Mouse (Mus musculus) embryonic facial prominence, embryonic 12.5 days (tissue): ENCODE measurements around the gene Ormdl2. TPM values are rescaled to one million over a fixed set of nuclear protein-coding genes. Genes with fewer than 3 reads are reported as not detected.

Experiments
- ATAC-seq: fragments of 200-750 bp; cut with Nextera tagmentation; 2 replicates; pipeline ENCODE4 v1.8.0; 2017; ENCODE audit not compliant: insufficient number of reproducible peaks, insufficient read depth, low FRiP score, low TSS enrichment
- H3K27ac ChIP-seq: fragments of 300-500 bp; sonication (generic); 2 replicates; pipeline ENCODE4 v1.5.1; 2016; ENCODE audit warnings: mild to moderate bottlenecking
- H3K27me3 ChIP-seq: fragments of 300-500 bp; sonication (generic); 2 replicates; pipeline ENCODE4 v1.6.1; 2016; ENCODE audit warnings: mild to moderate bottlenecking, moderate library complexity
- H3K36me3 ChIP-seq: fragments of 300-500 bp; sonication (generic); 2 replicates; pipeline ENCODE4 v1.6.1; 2016; ENCODE audit warnings: mild to moderate bottlenecking
- H3K4me1 ChIP-seq: fragments of 300-500 bp; sonication (generic); 2 replicates; pipeline ENCODE4 v1.6.1; 2016
- H3K4me2 ChIP-seq: fragments of 300-500 bp; sonication (generic); replicated peaks from 2 replicates; pipeline ENCODE4 v1.6.1; 2016; ENCODE audit warnings: mild to moderate bottlenecking, moderate library complexity
- H3K4me3 ChIP-seq: fragments of 300-500 bp; sonication (generic); 2 replicates; pipeline ENCODE4 v1.5.1; 2016; ENCODE audit warnings: mild to moderate bottlenecking
- H3K9ac ChIP-seq: fragments of 300-500 bp; sonication (generic); 2 replicates; pipeline ENCODE4 v1.6.1; 2016; ENCODE audit warnings: mild to moderate bottlenecking, moderate library complexity
- H3K9me3 ChIP-seq: fragments of 300-500 bp; sonication (generic); 2 replicates; pipeline ENCODE4 v1.6.1; 2016; ENCODE audit warnings: mild to moderate bottlenecking, moderate library complexity
- WGBS: fragments of 180-500 bp; shearing (Covaris S2); methylation state at CpG from one replicate; pipeline ENCODE4 v1.1.7; 2016; 5-methylcytosine and 5-hydroxymethylcytosine counted together
- polyA plus RNA-seq: library from polyadenylated mRNA; unstranded; fragments of >200 nt; fragmentation: Nextera tagmentation; extraction: Ambion mirVana; gene quantifications from 2 replicates; pipeline ENCODE4 v1.2.1, GENCODE M21; 2016

Gene Ormdl2
- polyA plus RNA-seq, 1 experiment from 2014 or later = 31.5 TPM

DNA sequence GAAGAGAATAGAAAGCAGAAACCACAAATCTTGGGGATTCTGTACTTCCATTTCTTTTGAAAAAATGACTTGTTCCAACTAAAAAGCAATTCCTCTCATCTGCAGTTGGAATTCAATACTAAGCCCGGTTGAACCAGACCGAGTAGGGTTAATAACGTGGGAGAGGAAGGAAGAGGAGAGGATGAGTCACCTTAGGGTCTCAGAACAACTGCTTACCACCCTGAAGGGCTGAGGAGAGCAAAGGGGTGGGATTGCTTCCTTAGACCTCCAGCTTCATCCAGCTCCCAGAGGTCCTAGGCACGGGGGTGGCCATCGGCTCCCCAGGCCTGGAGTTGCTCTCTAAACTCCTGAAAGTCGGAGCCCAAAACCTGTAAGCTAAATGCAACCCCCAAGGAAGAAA lies 18.1 kb downstream of the Ormdl2 start:
- Histone ChIP-seq H3K4me1 (peaks cover 38% of the 10 kb centered on the region), H3K9me3 (no peaks in the 10 kb centered on the region), H3K9ac (peak overlapping the region; percentile 82), H3K36me3 (peaks cover 30% of the 10 kb centered on the region), H3K27ac (peak overlapping the region; percentile 99), H3K4me3 (peak overlapping the region; percentile 85), H3K4me2 (peak overlapping the region; percentile 81), H3K27me3 (no peaks in the 10 kb centered on the region)
- WGBS = 13% methylated on average over 6 of the region's 6 CpGs
- no peak for ATAC-seq

DNA sequence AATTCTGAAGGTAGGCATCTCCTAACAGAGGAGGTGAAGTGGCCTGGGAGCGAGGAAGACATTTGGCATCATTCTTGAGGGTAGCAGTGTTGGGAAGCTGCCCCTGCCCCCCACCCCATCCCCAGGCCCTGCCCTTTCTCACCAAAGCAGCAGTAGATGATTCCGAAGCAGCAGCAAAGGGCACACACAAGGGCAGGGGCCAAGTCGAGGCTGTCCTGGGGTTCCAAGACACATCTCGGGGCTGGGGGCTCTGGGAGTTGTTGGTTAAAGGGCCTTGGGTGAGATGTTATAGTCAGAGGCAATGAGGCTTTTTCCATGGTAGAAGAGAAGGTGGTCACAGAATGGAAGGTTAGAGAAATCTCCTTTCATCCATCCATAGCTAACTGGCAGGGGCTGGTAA lies 18.5 kb downstream of the Ormdl2 start:
- H3K36me3 ChIP-seq = peaks cover 26% of the 10 kb centered on the region
- ATAC-seq = no peak
- no peaks in the 10 kb centered on the region for H3K27me3 ChIP-seq
- 60% methylated on average over 4 of the region's 4 CpGs for WGBS
- H3K4me3 ChIP-seq = peak overlapping the region; percentile 85
- no peaks in the 10 kb centered on the region for H3K9me3 ChIP-seq
- H3K4me2 ChIP-seq = peak overlapping the region; percentile 81
- no peak overlapping the region for H3K27ac ChIP-seq
- H3K4me1 ChIP-seq = peaks cover 34% of the 10 kb centered on the region
- peak overlapping the region; percentile 82 for H3K9ac ChIP-seq

DNA sequence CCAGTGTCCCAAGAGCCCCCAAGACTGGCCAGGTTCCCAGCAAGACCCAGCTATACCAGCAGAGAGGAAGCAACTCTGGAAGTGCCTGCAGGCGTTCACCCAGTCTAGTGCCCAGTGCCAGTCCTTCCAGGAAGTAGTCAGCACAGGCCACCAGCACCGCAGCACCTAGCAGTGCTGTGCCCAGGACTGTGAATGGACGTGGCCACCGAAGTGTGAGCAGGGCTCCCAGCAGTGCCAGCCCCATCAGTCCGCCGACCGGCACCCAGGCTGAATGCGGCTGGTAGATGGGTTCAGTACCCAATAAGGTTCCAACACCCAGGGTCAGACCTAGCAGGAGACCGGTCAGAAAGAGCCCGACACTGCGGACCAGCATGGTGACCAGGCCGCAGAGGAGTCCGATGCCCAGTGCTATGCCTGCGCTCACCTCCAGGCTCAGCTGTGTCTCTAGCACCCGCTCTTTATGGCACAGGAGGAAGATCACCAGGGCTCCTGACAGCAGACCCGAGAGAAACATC lies 19.4 kb downstream of the Ormdl2 start:
- H3K27ac ChIP-seq = no peak overlapping the region
- H3K27me3 ChIP-seq = no peaks in the 10 kb centered on the region
- H3K4me3 ChIP-seq = no peak overlapping the region
- peaks cover 25% of the 10 kb centered on the region for H3K4me1 ChIP-seq
- H3K9ac ChIP-seq = no peak overlapping the region
- ATAC-seq = no peak
- 0 out of 2 replicates have a peak overlapping the region, but pooled peaks have one; percentile 81 for H3K4me2 ChIP-seq
- H3K9me3 ChIP-seq = no peaks in the 10 kb centered on the region
- WGBS = 89% methylated on average over 16 of the region's 16 CpGs
- H3K36me3 ChIP-seq = peaks cover 24% of the 10 kb centered on the region

DNA sequence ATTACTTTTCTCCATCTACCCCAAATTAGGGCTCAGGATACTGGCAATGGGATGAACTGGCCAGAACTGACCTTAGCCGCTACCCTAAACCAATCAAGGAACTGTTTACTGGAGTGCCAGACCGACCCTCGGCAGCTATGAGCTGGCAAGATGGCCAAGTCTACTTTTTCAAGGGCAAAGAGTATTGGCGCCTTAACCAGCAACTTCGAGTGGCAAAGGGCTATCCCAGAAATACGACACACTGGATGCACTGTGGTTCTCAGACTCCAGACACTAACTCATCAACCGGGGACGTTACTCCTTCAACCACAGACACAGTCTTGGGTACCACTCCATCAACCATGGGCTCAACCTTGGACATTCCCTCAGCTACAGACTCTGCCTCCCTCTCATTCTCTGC lies 22.8 kb downstream of the Ormdl2 start:
- peaks cover 23% of the 10 kb centered on the region for H3K36me3 ChIP-seq
- H3K9ac ChIP-seq = no peak overlapping the region
- H3K4me3 ChIP-seq = no peak overlapping the region
- H3K27me3 ChIP-seq = no peaks in the 10 kb centered on the region
- H3K9me3 ChIP-seq = no peaks in the 10 kb centered on the region
- H3K27ac ChIP-seq = no peak overlapping the region
- ATAC-seq = no peak
- H3K4me2 ChIP-seq = no peak overlapping the region
- 91% methylated on average over 8 of the region's 8 CpGs for WGBS
- H3K4me1 ChIP-seq = peaks cover 13% of the 10 kb centered on the region

DNA sequence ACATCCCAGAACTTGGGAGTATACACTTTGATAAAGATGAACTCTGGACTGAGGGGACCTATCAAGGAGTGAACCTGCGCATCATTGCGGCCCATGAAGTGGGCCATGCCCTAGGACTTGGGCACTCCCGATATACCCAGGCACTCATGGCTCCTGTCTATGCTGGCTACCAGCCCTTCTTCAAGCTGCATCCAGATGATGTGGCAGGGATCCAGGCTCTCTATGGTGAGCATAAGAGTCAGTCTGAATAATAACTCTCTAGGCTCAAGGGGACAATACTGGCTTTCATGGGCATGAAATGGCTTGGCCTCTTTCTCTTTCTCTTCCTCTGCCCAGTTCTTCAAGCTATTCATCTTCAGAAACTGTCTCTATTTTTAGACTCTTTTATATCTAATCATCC lies 25.9 kb downstream of the Ormdl2 start:
- Histone ChIP-seq H3K36me3 (peaks cover 14% of the 10 kb centered on the region), H3K4me1 (no peaks in the 10 kb centered on the region), H3K27me3 (no peaks in the 10 kb centered on the region), H3K9ac (no peak overlapping the region), H3K27ac (no peak overlapping the region), H3K9me3 (no peaks in the 10 kb centered on the region), H3K4me3 (no peak overlapping the region), H3K4me2 (no peak overlapping the region)
- WGBS = 96% methylated on average over 3 of the region's 3 CpGs
- ATAC-seq = no peak

DNA sequence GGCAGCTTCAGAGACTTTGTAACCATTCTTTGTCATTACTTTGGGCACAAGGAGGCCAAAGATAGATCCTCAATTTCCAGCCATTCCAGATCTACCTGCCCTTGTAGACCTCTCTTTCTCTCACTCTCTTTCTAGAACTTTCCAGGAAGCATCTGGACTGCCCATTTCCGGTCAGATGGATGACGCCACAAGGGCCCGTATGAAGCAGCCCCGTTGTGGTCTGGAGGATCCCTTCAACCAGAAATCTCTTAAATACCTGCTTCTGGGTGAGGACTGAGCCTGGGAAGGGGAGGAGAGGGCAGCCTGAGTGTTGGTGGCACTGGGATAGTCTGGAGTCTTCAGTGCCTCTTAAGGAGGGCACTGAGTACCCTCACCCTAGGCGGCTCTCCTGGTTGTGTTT lies 27.1 kb downstream of the Ormdl2 start:
- WGBS = 91% methylated on average over 5 of the region's 5 CpGs
- Histone ChIP-seq H3K4me3 (no peak overlapping the region), H3K9me3 (no peaks in the 10 kb centered on the region), H3K36me3 (peaks cover 2% of the 10 kb centered on the region; the same call in 1 of the 2 replicates), H3K9ac (no peak overlapping the region), H3K27me3 (no peaks in the 10 kb centered on the region), H3K27ac (no peak overlapping the region), H3K4me2 (no peak overlapping the region), H3K4me1 (no peaks in the 10 kb centered on the region)
- ATAC-seq = no peak

DNA sequence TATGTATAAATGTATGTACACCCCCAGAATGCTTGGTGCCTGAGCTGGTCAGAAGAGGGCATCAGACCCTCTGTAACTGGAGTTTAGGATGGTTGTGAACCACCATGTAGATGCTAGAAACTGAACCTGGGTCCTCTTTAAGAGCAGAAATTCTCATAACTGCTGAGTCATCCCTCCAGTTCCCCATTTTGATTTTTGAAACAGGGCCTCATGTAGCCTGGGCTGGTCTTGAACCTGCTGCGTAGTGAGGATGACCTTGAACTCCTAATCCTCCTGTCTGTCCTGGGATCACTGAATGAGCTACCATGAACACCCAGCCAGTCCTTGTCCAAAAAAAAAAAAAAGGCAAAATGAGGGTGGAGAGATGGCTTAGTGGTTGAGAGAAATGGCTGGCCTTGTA lies 28.2 kb downstream of the Ormdl2 start:
- no peaks in the 10 kb centered on the region for H3K27me3 ChIP-seq
- WGBS = 93% methylated on average over 1 of the region's 1 CpGs
- H3K36me3 ChIP-seq = no peaks in the 10 kb centered on the region
- ATAC-seq = no peak
- no peak overlapping the region for H3K4me3 ChIP-seq
- H3K4me2 ChIP-seq = no peak overlapping the region
- no peaks in the 10 kb centered on the region for H3K9me3 ChIP-seq
- no peaks in the 10 kb centered on the region for H3K4me1 ChIP-seq
- H3K9ac ChIP-seq = no peak overlapping the region
- H3K27ac ChIP-seq = no peak overlapping the region

DNA sequence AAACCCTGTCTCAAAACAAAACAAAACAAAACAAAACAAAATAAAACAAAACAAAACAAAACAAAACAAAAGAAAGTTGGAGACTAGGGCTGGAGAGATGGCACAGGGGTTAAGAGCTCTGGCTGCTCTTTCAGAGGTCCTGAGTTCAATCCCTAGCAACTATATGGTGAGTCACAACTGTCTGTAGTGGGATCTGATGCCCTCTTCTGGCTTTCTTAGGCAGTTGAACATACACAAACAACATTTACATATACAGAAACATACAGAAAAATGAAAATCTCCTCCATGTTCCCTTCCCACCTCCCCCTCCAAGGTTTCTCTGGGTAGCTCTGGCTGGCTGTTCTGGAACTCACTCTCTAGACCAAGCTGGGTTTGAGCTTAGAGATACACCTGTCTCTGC lies 29.4 kb downstream of the Ormdl2 start:
- H3K4me2 ChIP-seq = no peak overlapping the region
- H3K4me1 ChIP-seq = no peaks in the 10 kb centered on the region
- ATAC-seq = no peak
- H3K9ac ChIP-seq = no peak overlapping the region
- H3K4me3 ChIP-seq = no peak overlapping the region
- no peaks in the 10 kb centered on the region for H3K27me3 ChIP-seq
- no peaks in the 10 kb centered on the region for H3K9me3 ChIP-seq
- no peak overlapping the region for H3K27ac ChIP-seq
- H3K36me3 ChIP-seq = no peaks in the 10 kb centered on the region

DNA sequence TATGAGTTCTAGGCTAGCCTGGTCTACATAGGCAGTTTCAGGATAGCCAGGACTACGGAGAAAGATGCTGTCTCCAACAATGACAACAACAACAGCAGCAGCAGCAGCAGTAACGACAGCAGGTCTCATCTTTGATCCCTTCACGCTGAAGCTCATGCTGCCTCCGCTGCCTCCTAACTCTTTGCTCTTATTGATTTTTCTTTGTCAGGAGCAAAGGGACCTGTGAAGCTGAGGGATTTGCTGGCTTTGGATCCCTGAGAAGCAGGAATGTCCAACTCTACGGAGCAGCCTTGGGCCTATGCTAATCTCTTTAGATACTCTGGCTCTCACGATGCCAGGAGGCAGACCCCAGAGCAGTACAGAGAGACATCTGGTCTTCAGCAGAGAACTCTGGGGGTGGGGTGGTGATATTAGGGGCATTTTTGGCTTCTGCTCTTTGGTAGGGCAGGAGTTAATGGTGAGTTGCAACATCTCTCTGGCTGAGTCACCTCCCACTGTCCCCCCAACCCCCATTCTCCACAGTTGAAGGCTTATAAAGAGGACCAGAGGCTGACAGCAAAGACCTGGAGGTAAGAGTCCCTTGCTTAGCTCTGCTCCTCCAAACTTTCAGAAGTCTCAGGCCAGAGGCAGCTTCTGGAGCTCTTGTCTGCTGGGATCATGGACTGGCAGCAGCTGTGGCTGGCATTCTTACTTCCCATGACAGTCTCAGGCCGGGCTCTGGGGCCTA lies 30.9 kb downstream of the Ormdl2 start, which contains the start of gene Mmp19:
Gene Mmp19, plus strand, starts transcription at position 513 of the 727 bp plus-strand sequence.
- no peak within 1 kb of the TSS for H3K9ac ChIP-seq
- H3K27me3 ChIP-seq = no peaks in the 10 kb centered on the region
- H3K27ac ChIP-seq = no peak within 1 kb of the TSS
- no peak for ATAC-seq
- no peak within 1 kb of the TSS for H3K4me2 ChIP-seq
- H3K4me1 ChIP-seq = no peaks in the 10 kb centered on the region
- H3K9me3 ChIP-seq = no peaks in the 10 kb centered on the region
- no peak within 1 kb of the TSS for H3K4me3 ChIP-seq
- WGBS = 72% methylated on average over 7 of the region's 7 CpGs
- no peaks in the 10 kb centered on the region for H3K36me3 ChIP-seq

DNA sequence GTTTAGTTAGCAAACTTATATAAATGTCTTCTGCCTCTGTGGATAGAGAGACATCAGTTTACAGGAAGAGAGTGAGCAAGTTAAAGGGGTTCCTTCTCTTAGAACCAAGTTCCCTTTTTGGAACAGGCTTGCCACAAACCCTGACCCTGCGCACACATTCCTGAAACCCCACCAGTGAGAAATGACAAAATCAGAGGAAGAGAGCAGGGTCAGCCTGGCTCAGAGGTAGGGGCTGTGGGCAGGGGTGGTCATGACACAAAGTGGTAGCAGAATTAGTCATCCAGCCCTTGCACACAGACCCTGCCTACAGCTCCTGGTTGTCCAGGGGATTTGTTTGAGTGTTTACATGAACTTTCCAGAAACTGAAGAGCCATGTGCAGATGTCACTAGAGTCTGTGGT lies 41.2 kb downstream of the Ormdl2 start:
- no peak overlapping the region for H3K27ac ChIP-seq
- H3K4me3 ChIP-seq = no peak overlapping the region
- H3K4me2 ChIP-seq = no peak overlapping the region
- H3K9ac ChIP-seq = no peak overlapping the region
- ATAC-seq = no peak
- H3K27me3 ChIP-seq = no peaks in the 10 kb centered on the region
- peaks cover 15% of the 10 kb centered on the region for H3K9me3 ChIP-seq
- H3K36me3 ChIP-seq = no peaks in the 10 kb centered on the region
- 84% methylated on average over 1 of the region's 1 CpGs for WGBS
- H3K4me1 ChIP-seq = 0 out of 2 replicates have a peak, but pooled peaks cover 4% of the 10 kb centered on the region

DNA sequence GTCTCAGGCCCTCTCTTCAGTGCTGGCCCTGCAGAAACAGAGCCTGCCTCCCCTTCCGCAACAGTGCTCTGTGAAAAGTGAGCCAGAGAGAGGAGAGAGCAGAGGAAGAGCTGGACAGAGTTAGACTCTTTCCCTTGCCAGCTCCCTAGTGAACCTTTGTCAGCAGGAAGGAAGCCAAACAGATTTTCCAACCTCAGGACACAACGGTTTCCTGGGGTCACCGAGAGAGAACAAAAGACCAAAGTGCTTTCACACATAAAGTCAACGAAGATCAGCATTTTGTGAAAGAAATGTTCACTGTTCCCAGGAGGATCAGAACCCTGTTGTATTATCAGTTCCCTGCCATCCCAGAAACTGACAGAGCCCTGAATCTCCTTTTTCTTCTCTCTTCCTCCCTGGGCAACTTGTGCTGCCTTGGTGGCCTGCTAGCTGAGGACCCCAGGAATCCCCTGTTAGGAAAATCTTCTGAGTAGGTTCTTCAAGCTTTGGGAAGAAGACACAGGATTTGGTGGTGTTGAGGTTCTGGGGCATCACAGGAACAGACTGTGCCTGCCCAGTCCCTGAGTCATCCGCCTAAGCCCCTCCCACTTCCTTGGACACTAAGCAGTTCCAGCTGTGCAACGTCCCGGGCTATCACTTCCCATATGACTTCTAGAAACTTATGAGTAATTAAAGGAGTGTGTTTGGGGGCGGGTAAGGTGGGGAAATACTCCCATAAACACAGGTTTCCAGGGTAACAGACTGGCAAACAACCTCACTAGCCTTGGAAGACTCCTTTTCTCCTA lies 42.2 kb downstream of the Ormdl2 start:
- H3K9ac ChIP-seq = no peak overlapping the region
- H3K4me1 ChIP-seq = 0 out of 2 replicates have a peak, but pooled peaks cover 4% of the 10 kb centered on the region
- H3K4me3 ChIP-seq = no peak overlapping the region
- peaks cover 10% of the 10 kb centered on the region for H3K9me3 ChIP-seq
- no peak overlapping the region for H3K4me2 ChIP-seq
- 13% methylated on average over 8 of the region's 8 CpGs for WGBS
- no peaks in the 10 kb centered on the region for H3K27me3 ChIP-seq
- no peaks in the 10 kb centered on the region for H3K36me3 ChIP-seq
- peak; percentile 83; the same call in 1 of the 2 replicates for ATAC-seq
- peak overlapping the region; percentile 84 for H3K27ac ChIP-seq

DNA sequence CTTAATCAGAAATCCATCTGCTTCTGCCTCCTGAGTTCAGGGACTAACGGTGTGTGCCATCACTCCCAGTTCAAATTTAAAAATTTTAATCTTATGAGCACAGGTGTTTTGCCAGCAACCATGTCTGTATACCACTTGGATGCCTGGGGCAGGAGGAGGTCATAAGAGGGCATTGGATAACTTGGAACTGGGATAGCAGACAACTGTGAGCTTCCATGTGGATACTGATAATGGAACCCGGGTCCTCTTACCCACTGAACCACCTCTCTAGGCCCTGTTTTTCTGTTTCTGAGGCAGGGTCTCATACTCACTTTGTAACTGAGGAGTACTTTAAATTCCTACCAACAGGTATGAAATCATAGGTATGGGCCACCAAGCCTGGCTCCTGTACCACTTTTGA lies 43.0 kb downstream of the Ormdl2 start:
- Histone ChIP-seq H3K4me1 (0 out of 2 replicates have a peak, but pooled peaks cover 4% of the 10 kb centered on the region), H3K9ac (no peak overlapping the region), H3K4me2 (no peak overlapping the region), H3K9me3 (0 out of 2 replicates have a peak, but pooled peaks cover 3% of the 10 kb centered on the region), H3K36me3 (no peaks in the 10 kb centered on the region), H3K4me3 (no peak overlapping the region), H3K27me3 (no peaks in the 10 kb centered on the region), H3K27ac (peak overlapping the region; percentile 84; the same call in 1 of the 2 replicates)
- 81% methylated on average over 2 of the region's 2 CpGs for WGBS
- ATAC-seq = no peak
